Mouse (Mus musculus): Measurements from ENCODE around the gene H2-Q10.
"Not testable (repeated sequence)": the region's sequence is repeated elsewhere in the genome, so short reads cannot be mapped to it uniquely, and the experiment has no call there.

Gene H2-Q10

DNA sequence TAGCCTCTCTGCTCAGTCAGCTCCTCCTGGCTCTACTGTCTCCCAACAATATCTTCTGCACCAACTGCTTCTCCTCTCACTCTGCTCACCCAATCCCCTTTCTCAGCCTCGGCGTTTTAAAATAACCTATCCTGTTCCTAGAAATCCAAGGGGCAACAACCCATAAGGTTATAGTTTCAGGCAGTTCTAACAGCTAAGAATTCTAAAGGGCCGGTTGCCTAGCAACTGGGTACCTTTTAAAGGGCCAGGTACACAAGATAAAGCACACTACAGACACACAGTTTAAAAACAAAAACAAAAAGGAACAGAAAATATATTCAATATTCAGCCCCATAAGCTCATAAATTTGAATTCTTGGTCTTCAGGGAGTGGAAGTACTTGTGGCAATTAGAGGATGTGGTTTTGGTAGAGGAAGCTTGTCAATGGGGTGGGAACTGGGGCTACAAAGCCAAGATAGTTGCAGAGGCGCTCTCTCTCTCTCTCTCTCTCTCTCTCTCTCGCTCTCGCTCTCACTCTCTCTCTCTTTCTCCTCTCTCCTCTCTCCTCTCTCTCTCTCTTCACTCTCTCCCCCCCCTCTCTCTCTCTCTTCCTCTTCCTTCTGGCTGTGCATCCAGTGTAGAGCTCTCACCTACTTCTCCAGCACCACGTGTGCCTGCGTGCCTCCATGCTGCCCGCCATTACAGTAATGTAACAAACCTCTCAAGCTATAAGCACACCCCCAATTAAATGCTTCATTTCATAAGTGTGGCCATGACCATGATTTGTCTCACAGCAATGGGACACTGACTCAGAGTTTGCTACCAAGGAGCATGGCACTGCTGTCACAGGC, 9.2 kb upstream of the H2-Q10 start:
- DNase-seq, result not testable (repeated sequence)

DNA sequence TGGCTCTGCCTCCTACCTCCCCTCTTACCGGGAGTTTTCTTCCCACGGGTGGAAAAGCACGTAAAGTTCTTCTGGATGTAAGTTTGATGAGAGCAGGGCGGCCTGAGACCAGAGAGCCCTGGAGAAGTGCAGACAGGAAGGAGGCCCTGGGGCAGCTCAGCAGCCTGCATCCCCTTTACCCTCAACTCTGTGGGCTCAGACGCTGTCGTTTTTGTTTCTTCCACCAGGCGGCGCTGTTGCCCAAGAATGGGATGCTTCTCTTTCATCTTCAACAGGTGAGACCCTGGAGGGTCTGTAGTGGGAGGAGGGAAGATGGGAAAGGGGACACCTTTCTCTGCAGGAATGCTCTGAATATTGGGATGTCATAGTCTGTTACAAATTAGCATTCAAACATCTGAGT, 4.2 kb upstream of the H2-Q10 start:
- peak in 1 of 2 experiments; percentile 7 for DNase-seq

DNA sequence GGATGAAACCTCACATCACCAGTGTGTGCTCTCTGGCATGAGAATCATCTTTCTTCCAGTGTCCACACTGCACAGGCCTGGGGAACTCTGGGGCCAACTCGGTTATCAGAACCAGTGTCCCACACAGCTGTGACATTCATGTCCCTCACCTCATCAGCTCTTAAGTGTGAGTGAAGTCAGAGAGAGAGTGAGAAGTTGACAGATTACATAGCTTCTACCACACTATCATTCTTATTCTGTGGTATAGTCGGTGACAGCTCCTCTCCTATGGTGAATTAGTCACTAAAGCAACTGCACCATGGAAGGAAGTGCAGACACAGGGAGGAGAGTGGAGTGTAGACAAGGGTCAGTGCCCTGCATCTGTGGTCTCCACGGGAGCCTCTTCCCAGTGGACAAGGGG, 953 bp upstream of the H2-Q10 start:
- DNase-seq, result not testable (repeated sequence)

DNA sequence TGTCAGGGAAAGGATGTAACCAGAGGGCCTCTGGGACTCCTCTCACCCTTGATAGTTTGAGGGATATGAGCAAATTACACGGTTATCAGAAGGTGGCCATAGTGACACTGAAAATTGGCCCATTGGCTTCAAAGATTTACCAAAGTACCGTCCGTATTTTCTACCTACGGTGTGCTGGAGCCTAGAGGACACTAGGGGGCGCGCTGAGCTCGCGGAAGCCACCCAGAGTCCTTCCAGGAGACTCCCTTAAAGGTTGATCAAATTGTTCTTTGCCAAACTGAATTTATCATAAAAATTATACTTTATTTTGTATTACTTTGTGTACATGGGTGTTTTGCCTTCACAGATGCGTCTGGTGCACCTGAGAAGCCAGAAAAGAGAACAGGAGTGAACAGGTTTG, 14.2 kb downstream of the H2-Q10 start:
- DNase-seq, result peak; percentile 59 to 76

DNA sequence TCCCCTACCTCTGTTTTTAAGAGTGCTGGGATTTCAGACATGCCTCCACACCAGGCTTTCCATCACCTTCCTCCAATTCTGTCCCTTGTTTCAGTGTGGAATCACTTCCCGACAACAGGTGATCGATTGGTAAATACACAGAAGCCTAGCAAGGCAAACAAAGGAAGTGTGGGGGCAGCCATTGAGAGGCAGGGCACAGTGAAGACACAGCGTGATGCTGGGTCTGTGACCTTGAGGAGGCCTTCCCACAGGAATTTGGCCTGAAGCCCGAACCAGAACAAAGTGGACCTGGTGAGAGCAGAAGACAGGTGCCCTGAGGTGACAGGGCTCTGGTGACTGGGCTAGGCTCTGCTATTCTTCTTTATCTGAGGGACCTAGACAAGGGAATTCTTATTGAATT, 15.8 kb downstream of the H2-Q10 start:
- no peak for DNase-seq

DNA sequence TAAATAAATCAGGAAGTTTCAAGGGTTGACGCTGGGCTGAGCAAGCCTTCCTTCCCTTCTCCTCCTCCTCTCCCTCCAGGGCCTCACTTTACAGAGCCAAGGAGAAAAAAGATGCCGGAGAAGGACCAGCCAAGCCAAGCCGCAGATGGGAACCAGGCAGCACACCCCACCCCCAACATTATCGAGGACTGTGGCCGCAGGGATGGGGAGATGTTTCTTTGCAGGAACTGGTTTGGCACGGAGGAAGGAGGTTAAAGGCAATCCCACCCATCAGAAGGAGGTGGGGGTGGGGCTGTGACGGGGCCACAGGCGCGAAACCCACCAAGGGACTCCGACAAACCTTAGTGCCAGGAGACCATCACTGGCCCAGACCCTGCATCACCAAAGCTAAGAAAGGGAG, 16.8 kb downstream of the H2-Q10 start:
- DNase-seq, result no peak

DNA sequence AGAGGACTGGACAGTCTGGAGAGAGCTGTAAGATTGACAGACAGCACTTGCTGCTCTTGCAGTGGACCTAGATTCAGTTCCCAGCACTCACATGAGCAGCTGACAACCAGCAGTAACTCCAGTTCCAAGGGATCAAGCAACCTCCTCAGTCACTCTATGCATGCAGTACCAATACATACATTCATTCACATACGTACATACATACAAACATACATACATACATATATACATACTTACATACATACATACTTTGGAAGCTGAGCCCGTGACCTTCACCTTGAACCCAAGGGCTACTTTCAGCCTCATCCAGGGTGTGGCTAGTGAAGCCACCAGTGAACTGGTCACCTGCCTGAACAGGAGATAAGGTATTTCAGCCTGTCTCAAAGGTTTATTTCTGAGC, 18.2 kb downstream of the H2-Q10 start:
- DNase-seq, result no peak

DNA sequence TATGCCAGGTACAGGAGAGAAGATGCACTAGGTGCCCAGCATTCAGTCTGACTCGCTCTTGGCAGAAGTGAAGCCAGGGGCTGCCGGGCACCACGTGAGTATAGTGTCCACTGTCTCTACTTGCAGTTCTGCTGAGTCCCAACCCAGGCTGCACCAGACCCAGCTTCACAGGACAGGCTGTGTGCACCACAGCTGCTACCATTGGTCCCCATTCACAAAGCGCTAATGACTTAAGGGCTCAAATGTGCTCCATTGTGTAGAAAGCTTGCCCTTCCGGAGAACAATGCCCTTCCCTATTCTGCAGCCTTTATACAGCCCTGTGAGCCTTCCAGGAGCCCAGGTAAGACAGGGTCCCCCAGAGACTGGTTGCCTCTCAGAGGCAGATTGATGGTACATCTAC, 20.4 kb downstream of the H2-Q10 start:
- no peak for DNase-seq

DNA sequence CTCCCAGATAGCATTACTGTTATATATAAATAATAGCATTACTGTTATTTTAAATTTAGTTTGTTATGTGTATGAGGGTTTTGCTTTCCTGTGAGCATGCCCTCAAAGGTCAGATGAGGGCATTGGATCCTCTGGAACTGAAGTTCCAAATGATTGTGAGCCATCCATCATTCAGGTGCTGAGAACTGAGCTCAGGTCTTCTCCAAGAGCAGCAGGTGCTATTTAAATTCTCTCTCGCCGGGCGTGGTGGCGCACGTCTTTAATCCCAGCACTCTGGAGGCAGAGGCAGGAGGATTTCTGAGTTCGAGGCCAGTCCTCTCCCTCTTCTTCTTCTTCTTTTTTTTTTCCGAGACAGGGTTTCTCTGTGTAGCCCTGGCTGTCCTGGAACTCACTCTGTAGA, 27.2 kb downstream of the H2-Q10 start:
- DNase-seq, result no peak

DNA sequence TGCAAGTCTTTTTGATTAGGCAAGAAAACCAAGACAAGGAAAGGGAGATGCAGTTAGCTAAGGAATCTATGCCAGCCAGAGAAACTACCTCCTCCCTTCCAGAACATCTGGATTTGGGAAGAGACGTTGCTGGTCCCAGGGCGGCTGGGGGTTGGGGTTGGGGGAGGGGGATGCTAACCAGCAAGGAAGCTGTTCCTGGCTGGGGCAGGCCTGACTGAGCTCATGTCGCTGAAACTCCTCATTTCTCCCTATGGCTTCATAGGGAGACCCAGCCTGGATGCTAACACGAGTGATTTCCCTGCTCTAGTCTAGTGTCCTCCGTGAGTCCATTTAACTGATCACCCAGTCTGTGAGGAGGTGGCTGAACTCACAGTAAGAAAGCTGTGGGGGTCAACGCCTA, 32.3 kb downstream of the H2-Q10 start:
- DNase-seq, result no peak

DNA sequence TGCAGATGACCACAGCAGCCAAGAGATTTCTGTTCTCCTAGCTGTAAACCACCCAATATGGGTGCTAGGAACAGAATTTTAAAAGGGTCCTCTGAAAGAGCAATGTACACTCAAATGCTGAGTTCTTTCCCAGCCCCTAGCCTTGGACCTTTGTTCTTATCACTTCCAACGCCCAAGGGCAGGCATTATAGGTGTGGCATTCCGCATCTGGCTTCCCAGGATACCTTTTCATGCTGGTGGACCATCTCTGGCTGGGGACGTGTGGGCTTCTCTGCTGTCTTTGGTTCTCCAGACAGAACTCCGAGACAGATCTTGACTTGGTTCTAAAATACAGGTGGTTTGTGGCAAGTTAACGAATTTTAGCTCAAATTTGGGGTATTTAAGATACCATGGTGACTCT, 32.9 kb downstream of the H2-Q10 start:
- no peak for DNase-seq

DNA sequence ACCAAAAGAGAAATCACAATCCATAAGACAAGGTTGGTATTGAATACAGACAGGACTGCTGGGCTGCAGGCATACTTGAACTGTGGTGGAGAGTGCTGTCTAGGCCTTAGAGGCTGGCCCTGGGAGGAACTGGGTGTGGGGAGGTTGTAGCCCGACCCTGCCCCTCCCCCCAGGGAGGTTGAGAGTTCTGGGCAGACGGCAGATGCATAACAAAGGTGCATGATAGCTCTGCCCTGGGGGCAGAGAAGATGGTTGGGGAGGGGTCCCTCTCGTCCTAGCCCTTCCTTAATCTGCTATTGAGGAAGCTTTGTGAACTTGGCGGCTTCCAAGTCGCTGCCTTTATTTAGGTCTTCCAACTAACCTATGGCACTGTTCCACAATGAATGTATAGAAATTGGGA, 34.0 kb downstream of the H2-Q10 start:
- no peak for DNase-seq

DNA sequence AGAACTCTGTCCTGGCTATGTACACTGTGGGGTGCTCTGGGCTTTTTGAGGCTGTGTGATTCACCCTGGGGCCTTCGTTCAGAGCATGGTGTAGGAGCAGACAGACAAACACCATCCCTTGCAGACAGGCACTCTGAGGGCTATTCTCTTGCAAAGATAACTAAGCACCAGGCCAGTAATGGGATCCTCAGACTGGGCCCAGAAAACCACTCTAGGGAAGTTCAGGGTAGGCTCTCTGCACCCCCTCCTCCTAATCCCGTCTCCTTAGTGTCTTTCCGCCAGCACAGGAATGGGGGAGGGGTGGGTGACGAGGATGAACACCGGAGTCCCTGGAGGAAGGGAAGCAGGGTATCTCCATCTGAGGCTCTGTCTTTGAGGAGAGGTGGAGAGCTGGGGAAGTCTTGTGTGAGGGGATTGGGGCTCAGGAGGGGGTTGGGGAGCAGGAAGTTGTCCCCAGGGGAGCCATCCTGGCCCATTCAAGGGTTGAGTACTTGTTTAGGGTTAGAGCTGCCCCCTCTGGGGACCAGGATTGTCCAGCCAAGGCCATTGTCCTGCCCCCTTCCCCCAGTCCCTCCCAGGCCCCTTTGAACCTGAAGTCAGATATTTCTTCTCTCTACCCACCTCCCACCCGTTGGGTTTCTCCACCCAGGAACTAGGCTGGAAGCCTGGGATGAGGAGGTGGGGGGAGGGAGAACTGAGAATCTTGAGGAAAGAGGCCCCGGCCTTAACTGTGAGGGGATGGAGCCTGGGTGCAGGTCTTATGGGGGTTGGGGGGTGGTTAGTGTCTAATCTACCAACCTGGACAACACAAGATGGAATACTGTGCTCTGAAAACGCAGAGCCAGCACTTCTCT, 35.0 kb downstream of the H2-Q10 start:
- DNase-seq, result no peak

DNA sequence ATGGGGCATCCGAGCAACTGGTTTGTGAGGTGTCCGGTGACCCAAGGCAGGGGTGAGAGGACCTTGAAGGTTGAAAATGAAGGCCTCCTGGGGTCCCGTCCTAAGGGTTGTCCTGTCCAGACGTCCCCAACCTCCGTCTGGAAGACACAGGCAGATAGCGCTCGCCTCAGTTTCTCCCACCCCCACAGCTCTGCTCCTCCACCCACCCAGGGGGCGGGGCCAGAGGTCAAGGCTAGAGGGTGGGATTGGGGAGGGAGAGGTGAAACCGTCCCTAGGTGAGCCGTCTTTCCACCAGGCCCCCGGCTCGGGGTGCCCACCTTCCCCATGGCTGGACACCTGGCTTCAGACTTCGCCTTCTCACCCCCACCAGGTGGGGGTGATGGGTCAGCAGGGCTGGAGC, 35.9 kb downstream of the H2-Q10 start, which contains the start of gene Pou5f1:
Gene Pou5f1 (plus strand): TSS at position 243 of the 400 bp plus-strand sequence.
- no peak for DNase-seq

DNA sequence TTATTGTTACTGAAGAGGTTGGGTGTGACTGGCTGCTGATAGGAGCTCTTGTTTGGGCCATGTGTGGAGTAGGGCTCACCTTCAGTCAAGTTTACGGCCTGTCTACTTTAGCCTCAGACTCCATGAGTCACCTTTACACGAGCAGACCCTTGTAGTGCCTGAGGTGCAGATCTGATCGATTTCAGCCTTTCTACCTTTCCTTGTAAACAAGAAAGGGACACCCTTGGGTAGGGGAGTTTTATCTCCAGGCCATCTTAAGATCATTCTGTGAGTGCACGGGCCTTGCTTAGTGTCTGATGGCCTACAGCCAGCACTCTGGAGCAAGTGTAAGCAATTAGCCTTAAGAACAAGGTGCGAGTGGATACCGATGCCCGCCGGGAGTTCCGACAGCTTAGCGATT, 37.0 kb downstream of the H2-Q10 start:
- DNase-seq, result no peak

DNA sequence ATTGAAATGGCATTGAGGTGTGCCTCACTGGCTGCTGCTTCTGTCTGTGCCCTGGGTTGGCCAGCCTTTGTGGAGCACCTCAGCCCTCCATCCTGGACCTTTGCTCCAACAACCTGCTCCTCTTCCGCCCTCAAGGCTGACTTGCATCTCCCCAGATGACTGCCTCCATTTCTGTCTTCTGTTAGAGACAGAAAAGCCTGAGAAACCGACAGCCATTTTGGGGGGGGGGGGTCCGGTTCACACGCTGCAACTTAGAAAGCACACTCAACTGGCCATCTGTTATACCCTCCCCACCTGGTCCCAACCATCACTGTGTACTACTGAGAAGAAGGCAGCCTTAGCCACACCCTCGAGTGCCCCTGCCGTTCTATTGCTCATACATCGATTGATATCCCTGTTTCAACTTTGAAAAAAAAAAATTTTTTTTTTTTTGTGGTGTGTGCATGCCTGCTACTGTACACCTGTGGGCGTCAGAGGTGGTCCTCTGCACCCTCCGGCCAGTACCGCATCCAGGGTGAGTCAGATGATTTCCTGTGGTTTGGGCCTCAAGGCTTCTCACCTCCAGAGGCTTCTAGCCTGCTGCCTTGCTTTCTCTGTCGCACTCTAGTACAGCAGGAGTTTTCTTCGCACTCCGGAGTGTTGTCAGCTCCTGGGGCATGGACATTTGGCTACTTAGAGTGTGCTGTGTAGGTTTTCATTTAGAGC, 37.8 kb downstream of the H2-Q10 start:
- no peak for DNase-seq

DNA sequence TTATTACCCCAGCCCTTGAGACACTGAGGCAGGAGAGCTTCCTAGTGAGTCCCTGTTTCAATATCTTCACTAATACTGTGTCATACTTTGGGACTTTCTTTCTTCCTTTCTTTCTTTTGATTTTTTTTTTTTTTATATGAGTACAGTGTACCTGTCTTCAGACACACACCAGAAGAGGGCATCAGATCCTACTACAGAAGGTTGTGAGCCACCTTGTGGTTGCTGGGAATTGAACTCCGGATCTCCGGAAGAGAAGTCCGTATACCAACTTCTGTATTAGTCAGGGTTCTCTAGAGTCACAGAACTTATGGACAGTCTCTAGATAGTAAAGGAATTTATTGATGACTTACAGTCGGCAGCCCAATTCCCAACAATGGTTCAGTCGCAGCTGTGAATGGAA, 38.4 kb downstream of the H2-Q10 start:
- not testable (repeated sequence) for DNase-seq

DNA sequence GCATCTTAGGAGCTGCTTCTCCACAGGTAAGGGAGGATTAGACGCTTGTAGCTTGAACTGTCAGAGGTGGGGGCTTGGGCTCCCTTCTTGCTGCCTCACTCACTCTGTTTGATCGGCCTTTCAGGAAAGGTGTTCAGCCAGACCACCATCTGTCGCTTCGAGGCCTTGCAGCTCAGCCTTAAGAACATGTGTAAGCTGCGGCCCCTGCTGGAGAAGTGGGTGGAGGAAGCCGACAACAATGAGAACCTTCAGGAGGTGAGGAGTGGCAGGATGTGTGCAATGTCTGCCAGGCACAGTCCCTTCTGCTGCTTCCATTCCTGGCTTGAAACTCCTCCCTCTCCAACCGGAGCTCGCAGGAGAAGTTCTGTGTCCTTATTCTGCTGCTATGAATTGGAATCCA, 39.4 kb downstream of the H2-Q10 start:
- no peak for DNase-seq

DNA sequence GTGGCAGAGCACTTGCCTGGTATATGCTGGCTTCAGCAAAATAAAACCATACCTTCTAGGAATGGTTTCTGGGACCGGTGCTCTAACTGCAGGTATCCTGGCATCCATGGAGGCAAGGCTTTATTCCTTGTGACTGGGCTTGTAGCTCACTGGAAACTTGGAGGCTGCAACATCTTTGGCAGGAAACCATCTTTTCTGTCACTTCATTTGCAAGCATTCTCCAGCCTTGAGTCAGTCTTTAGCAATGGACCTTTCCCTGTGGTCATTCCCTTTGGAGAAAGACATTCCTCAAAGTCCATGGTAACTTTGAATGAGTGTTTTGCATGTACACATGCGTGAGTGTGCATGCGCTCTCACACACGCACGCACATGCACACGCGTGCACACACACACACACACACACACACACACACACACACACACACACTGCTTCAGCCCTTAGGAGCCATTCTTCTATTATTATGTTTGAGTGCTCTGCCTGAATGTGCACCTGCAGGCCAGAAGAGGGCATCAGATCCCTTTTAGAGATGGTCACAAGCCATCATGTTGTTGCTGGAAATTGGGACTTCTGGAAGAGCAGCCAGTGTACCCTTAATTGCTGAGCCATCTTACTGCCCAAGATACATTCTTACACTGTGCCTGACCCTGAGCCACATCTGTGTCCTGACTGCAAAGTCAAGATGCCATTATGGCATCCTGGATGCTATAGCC, 43.2 kb downstream of the H2-Q10 start:
- peak in 1 of 2 experiments; percentile 36 for DNase-seq

DNA sequence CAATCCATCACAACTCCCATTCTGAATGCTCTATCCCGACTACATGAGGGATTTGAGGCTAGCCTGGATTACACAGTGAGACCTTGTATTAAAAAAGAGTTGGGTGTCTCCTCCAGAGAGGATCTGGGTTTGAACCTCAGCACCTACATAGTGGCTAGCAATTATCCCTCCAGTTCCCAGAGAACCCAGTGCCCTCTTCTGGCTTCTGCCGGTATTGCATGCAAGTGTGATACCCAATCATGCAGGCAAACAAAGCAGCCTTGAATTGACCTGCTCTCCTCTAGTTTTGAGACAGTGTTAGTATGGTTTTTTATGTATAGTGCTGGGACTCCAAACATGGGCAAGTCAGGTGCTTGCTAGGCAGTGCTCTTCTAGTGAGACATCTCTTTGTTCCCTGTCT, 44.0 kb downstream of the H2-Q10 start:
- DNase-seq, result peak; percentile 69 to 82

DNA sequence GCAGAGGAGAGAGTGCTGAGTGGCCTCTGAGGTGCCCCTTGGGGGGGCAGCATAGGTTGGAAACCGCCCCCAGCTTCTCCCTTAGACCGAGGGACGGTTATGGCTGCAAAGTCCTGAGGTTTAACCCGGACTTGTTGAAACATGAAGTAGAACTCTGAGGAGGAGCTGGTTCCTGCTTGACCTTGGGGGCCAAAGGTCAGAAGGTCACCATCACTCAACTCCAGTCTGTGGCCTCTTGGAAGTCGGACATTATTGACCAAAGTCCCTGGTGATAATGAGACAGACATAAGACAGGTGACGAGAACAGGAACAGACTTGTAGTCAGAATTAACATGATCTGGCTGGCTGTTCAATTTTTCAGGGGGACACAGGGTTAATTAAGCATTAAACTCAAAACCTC, 44.9 kb downstream of the H2-Q10 start:
- no peak for DNase-seq

DNA sequence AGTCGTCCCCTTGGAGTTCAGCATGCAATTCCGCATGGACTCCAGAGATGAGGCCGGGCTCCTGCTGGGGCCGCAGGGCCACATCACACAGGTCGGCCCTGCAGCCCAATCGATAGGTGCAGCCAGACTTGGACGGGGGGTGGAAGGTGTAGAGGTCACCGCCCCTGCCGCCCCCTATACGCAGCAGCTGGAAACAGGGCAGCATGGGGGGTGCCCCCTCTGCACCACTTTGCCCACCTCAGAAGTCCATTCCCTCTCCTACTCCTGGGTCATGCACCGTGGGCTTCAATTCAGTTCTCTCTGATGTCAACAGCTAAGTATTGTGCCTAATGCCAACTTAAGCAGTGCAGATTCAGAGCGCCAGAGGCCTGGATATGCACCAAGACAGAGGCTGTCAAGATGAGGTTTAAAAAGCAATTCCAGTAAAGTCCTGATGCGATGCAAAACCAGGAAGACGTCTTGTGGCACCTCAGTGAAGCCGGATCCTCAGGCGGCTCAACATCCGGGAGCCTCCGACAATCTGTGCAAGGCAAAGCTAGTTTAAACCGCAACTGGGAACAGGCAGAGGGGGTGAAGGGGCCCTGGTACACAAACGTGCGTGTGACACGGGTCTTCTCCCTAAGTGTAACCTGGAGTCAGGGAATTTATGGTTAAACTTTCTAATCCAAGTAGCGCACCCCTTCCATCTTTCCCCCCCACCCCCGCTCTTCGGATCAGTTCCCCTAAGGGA, 46.2 kb downstream of the H2-Q10 start:
- peak in 1 of 2 experiments; percentile 39 for DNase-seq

All from cerebellum, postnatal 25 days (tissue).